Mouse (Mus musculus): ENCODE data around the gene Cog1. TPM values are rescaled to one million over a fixed set of nuclear protein-coding genes. Genes with fewer than 3 reads are reported as not detected.
"Not testable (repeated sequence)": the region's sequence is repeated elsewhere in the genome, so short reads cannot be mapped to it uniquely, and the experiment has no call there.

The Cog1 gene
- total and polyA plus RNA-seq, 2 experiments from 2014 or later: 12.3 to 26.5 TPM

- DNase-seq (ENCODE audit: low spot score): no peak
- WGBS: 80% methylated on average over 18 of the region's 18 CpGs
- Histone ChIP-seq H3K4me2 (ENCODE audit: low read depth, low read length) (no peak overlapping the region), H3K27ac (ENCODE audit: low read depth) (no peak overlapping the region), H3K4me3 (ENCODE audit: low read depth, low read length) (no peak overlapping the region), H3K4me1 (ENCODE audit: control insufficient read depth, insufficient read depth) (no peaks in the 10 kb centered on the region), H3K9me3 (replicated peaks; ENCODE audit: control insufficient read depth, low read length) (no peaks in the 10 kb centered on the region), H3K36me3 (replicated peaks; ENCODE audit: control insufficient read depth, insufficient read depth, low read length) (peaks cover 80% of the 10 kb centered on the region), H3K9ac (replicated peaks; ENCODE audit: low read depth, low read length) (no peak overlapping the region), H3K27me3 (ENCODE audit: control insufficient read depth, insufficient read depth, low read length) (no peaks in the 10 kb centered on the region)
- TF ChIP-seq EP300 (IDR thresholded peaks at IDR 0.05; ENCODE audit: low read depth): no peak
- TF ChIP-seq CTCF (IDR thresholded peaks at IDR 0.05; ENCODE audit: low read depth): no peak
- no peak for ATAC-seq (ENCODE audit: insufficient read depth, low read depth)
These were observed 5.7 kb downstream of the Cog1 start for GRCm38 (mm10) chr11:113654561-113655270.

- Histone ChIP-seq H3K4me2 (ENCODE audit: low read depth, low read length) (no peak overlapping the region), H3K27ac (ENCODE audit: low read depth) (no peak overlapping the region), H3K27me3 (ENCODE audit: control insufficient read depth, insufficient read depth, low read length) (no peaks in the 10 kb centered on the region), H3K36me3 (replicated peaks; ENCODE audit: control insufficient read depth, insufficient read depth, low read length) (peaks cover 94% of the 10 kb centered on the region), H3K4me1 (ENCODE audit: control insufficient read depth, insufficient read depth) (no peaks in the 10 kb centered on the region), H3K4me3 (ENCODE audit: low read depth, low read length) (no peak overlapping the region), H3K9me3 (replicated peaks; ENCODE audit: control insufficient read depth, low read length) (no peaks in the 10 kb centered on the region), H3K9ac (replicated peaks; ENCODE audit: low read depth, low read length) (no peak overlapping the region)
- DNase-seq (ENCODE audit: low spot score): no peak
- TF ChIP-seq EP300 (IDR thresholded peaks at IDR 0.05; ENCODE audit: low read depth) (no peak), CTCF (IDR thresholded peaks at IDR 0.05; ENCODE audit: low read depth) (no peak)
- ATAC-seq (ENCODE audit: insufficient read depth, low read depth): no peak
- 81% methylated on average over 8 of the region's 8 CpGs for WGBS
These were observed 7.6 kb downstream of the Cog1 start for GRCm38 (mm10) chr11:113656511-113656932.

GRCm38 (mm10) chr11:113657221-113657620 lies 8.3 kb downstream of the Cog1 start:
- H3K27ac ChIP-seq (ENCODE audit: low read depth): no peak overlapping the region
- WGBS: 67% methylated on average over 4 of the region's 4 CpGs
- no peaks in the 10 kb centered on the region for H3K27me3 ChIP-seq (ENCODE audit: control insufficient read depth, insufficient read depth, low read length)
- ATAC-seq (ENCODE audit: insufficient read depth, low read depth) (no peak), DNase-seq (ENCODE audit: low spot score) (no peak)
- peaks cover 96% of the 10 kb centered on the region for H3K36me3 ChIP-seq (replicated peaks; ENCODE audit: control insufficient read depth, insufficient read depth, low read length)
- H3K4me2 ChIP-seq (ENCODE audit: low read depth, low read length): no peak overlapping the region
- H3K9ac ChIP-seq (replicated peaks; ENCODE audit: low read depth, low read length): no peak overlapping the region
- TF ChIP-seq CTCF (IDR thresholded peaks at IDR 0.05; ENCODE audit: low read depth): no peak
- TF ChIP-seq EP300 (IDR thresholded peaks at IDR 0.05; ENCODE audit: low read depth): no peak
- no peaks in the 10 kb centered on the region for H3K9me3 ChIP-seq (replicated peaks; ENCODE audit: control insufficient read depth, low read length)
- no peak overlapping the region for H3K4me3 ChIP-seq (ENCODE audit: low read depth, low read length)
- H3K4me1 ChIP-seq (ENCODE audit: control insufficient read depth, insufficient read depth): no peaks in the 10 kb centered on the region

GRCm38 (mm10) chr11:113658319-113658718 lies 9.3 kb downstream of the Cog1 start:
- no peaks in the 10 kb centered on the region for H3K9me3 ChIP-seq (replicated peaks; ENCODE audit: control insufficient read depth, low read length)
- peaks cover 92% of the 10 kb centered on the region for H3K36me3 ChIP-seq (replicated peaks; ENCODE audit: control insufficient read depth, insufficient read depth, low read length)
- H3K27ac ChIP-seq (ENCODE audit: low read depth): no peak overlapping the region
- TF ChIP-seq EP300 (IDR thresholded peaks at IDR 0.05; ENCODE audit: low read depth) (no peak), CTCF (IDR thresholded peaks at IDR 0.05; ENCODE audit: low read depth) (no peak)
- H3K4me3 ChIP-seq (ENCODE audit: low read depth, low read length): no peak overlapping the region
- no peak for DNase-seq (ENCODE audit: low spot score)
- no peak overlapping the region for H3K4me2 ChIP-seq (ENCODE audit: low read depth, low read length)
- H3K9ac ChIP-seq (replicated peaks; ENCODE audit: low read depth, low read length): no peak overlapping the region
- H3K4me1 ChIP-seq (ENCODE audit: control insufficient read depth, insufficient read depth): no peaks in the 10 kb centered on the region
- 88% methylated on average over 8 of the region's 8 CpGs for WGBS
- no peak for ATAC-seq (ENCODE audit: insufficient read depth, low read depth)
- no peaks in the 10 kb centered on the region for H3K27me3 ChIP-seq (ENCODE audit: control insufficient read depth, insufficient read depth, low read length)

- Histone ChIP-seq H3K4me3 (ENCODE audit: low read depth, low read length) (no peak overlapping the region), H3K4me1 (ENCODE audit: control insufficient read depth, insufficient read depth) (no peaks in the 10 kb centered on the region), H3K9ac (replicated peaks; ENCODE audit: low read depth, low read length) (no peak overlapping the region), H3K36me3 (replicated peaks; ENCODE audit: control insufficient read depth, insufficient read depth, low read length) (peaks cover 92% of the 10 kb centered on the region), H3K9me3 (replicated peaks; ENCODE audit: control insufficient read depth, low read length) (no peaks in the 10 kb centered on the region), H3K27me3 (ENCODE audit: control insufficient read depth, insufficient read depth, low read length) (no peaks in the 10 kb centered on the region), H3K4me2 (ENCODE audit: low read depth, low read length) (no peak overlapping the region), H3K27ac (ENCODE audit: low read depth) (no peak overlapping the region)
- DNase-seq (ENCODE audit: low spot score) (no peak), ATAC-seq (ENCODE audit: insufficient read depth, low read depth) (no peak)
- 89% methylated on average over 4 of the region's 4 CpGs for WGBS
- no peak for TF ChIP-seq EP300 (IDR thresholded peaks at IDR 0.05; ENCODE audit: low read depth)
- TF ChIP-seq CTCF (IDR thresholded peaks at IDR 0.05; ENCODE audit: low read depth): no peak
These were observed 9.8 kb downstream of the Cog1 start for GRCm38 (mm10) chr11:113658763-113659162.

GRCm38 (mm10) chr11:113660213-113660612 lies 11.2 kb downstream of the Cog1 start:
- H3K27ac ChIP-seq (ENCODE audit: low read depth); H3K4me1 ChIP-seq (ENCODE audit: control insufficient read depth, insufficient read depth); H3K9ac ChIP-seq (replicated peaks; ENCODE audit: low read depth, low read length); ATAC-seq (ENCODE audit: insufficient read depth, low read depth); H3K4me3 ChIP-seq (ENCODE audit: low read depth, low read length); DNase-seq (ENCODE audit: low spot score); H3K27me3 ChIP-seq (ENCODE audit: control insufficient read depth, insufficient read depth, low read length); H3K4me2 ChIP-seq (ENCODE audit: low read depth, low read length); H3K9me3 ChIP-seq (replicated peaks; ENCODE audit: control insufficient read depth, low read length): not testable (repeated sequence)
- WGBS: 92% methylated on average over 3 of the region's 3 CpGs
- peaks cover 84% of the 10 kb centered on the region for H3K36me3 ChIP-seq (replicated peaks; ENCODE audit: control insufficient read depth, insufficient read depth, low read length)

Data from heart, postnatal 0 days (tissue).